7 mouse cellular contexts compared by ENCODE assay signal in genomic region chr2:30205255-30205628, GRCm38 (mm10). TPM values are rescaled to one million over a fixed set of nuclear protein-coding genes. Genes with fewer than 3 reads are reported as not detected.
DNase-seq lines count a peak whose midpoint lies in the region; ATAC-seq and TF ChIP-seq lines count a peak whose summit lies in the region.

No protein-coding gene starts in this region.

- no peaks in the 10 kb centered on the region for H3K79me2 ChIP-seq in myocyte (ENCODE audit: control insufficient read depth, insufficient read depth)

- H3K27ac ChIP-seq in embryonic facial prominence, embryonic 11.5 days (replicated peaks; ENCODE audit: low read depth, low read length), result no peak overlapping the region
- H3K27ac ChIP-seq in liver, embryonic 13.5 days, result peak overlapping the region; percentile 72

- H3K4me3 ChIP-seq in embryonic facial prominence, embryonic 11.5 days (ENCODE audit: low read depth, low read length), result peak overlapping the region; percentile 78
- peak overlapping the region; percentile 82 for H3K4me3 ChIP-seq in liver, embryonic 13.5 days (replicated peaks)
- H3K4me3 ChIP-seq in myocyte, result peak overlapping the region; percentile 57

- peaks cover 3% of the 10 kb centered on the region; the same call in 1 of the 2 replicates for H3K4me1 ChIP-seq in embryonic facial prominence, embryonic 11.5 days (ENCODE audit: control insufficient read depth, insufficient read depth, low read length)
- H3K4me1 ChIP-seq in liver, embryonic 13.5 days (replicated peaks), result peaks cover 37% of the 10 kb centered on the region

- TF ChIP-seq POLR2A in myocyte (IDR thresholded peaks at IDR 0.05; ENCODE audit: insufficient read length, low read depth), result no peak

- H3K9me3 ChIP-seq in embryonic facial prominence, embryonic 11.5 days (replicated peaks; ENCODE audit: control insufficient read depth, low read length), result no peaks in the 10 kb centered on the region
- no peaks in the 10 kb centered on the region for H3K9me3 ChIP-seq in liver, embryonic 13.5 days (replicated peaks)

- no peaks in the 10 kb centered on the region for H3K27me3 ChIP-seq in embryonic facial prominence, embryonic 11.5 days (ENCODE audit: control insufficient read depth, insufficient read depth, low read length)
- H3K27me3 ChIP-seq in liver, embryonic 13.5 days, result no peaks in the 10 kb centered on the region
- no peaks in the 10 kb centered on the region for H3K27me3 ChIP-seq in myocyte (ENCODE audit: control insufficient read depth, insufficient read depth, insufficient read length)

- no peaks in the 10 kb centered on the region for H3K36me3 ChIP-seq in embryonic facial prominence, embryonic 11.5 days (replicated peaks; ENCODE audit: control insufficient read depth, insufficient read depth, low read depth, low read length)
- H3K36me3 ChIP-seq in liver, embryonic 13.5 days, result no peaks in the 10 kb centered on the region
- no peaks in the 10 kb centered on the region for H3K36me3 ChIP-seq in myocyte (ENCODE audit: control insufficient read depth, insufficient read depth)

- H3K9ac ChIP-seq in embryonic facial prominence, embryonic 11.5 days (replicated peaks; ENCODE audit: low read length), result peak overlapping the region; percentile 64
- H3K9ac ChIP-seq in liver, embryonic 13.5 days, result peak overlapping the region; percentile 76

- ATAC-seq in embryonic facial prominence, embryonic 11.5 days (replicated peaks; ENCODE audit: insufficient number of reproducible peaks, low FRiP score, low TSS enrichment, low read depth), result peak; percentile 40
- ATAC-seq in liver, embryonic 13.5 days (ENCODE audit: low read depth), result peak; percentile 41
- ATAC-seq in monocyte, adult 5-6 weeks (replicated peaks; ENCODE audit: insufficient number of reproducible peaks, low FRiP score, low TSS enrichment, poor library complexity, severe bottlenecking), result no peak

- DNase-seq in left cerebral cortex, postnatal 14 days (ENCODE audit: low spot score in 2 of 2), result peak; percentile 29 to 46
- DNase-seq in left cerebral cortex, adult 9 months (ENCODE audit: low spot score in 2 of 2), result no peak
- DNase-seq in embryonic facial prominence, embryonic 11.5 days (ENCODE audit: low spot score), result peak; percentile 40
- peak; percentile 34 for DNase-seq in heart, postnatal 4 days
- no peak for DNase-seq in liver, embryonic 13.5 days

- H3K4me2 ChIP-seq in embryonic facial prominence, embryonic 11.5 days (ENCODE audit: low read depth, low read length), result peak overlapping the region; percentile 90
- H3K4me2 ChIP-seq in liver, embryonic 13.5 days, result peak overlapping the region; percentile 95
- peak overlapping the region; percentile 86 for H3K4me2 ChIP-seq in myocyte (ENCODE audit: low read depth)

- peak overlapping the region; percentile 26 for H3ac ChIP-seq in myocyte (ENCODE audit: control insufficient read depth, insufficient read length)

- 2% methylated on average over 13 of the region's 13 CpGs for WGBS in embryonic facial prominence, embryonic 11.5 days
- 2% methylated on average over 13 of the region's 13 CpGs for WGBS in liver, embryonic 13.5 days (ENCODE audit: insufficient replicate concordance)

- intact Hi-C loops in left cerebral cortex, postnatal 14 days (cut with DNase I), result loop anchor here (2.0 kb wide), 1 partner anchor 32 kb away; the partner anchor contains the start of gene Lrrc8a

TF ChIP-seq in myocyte, 11 proteins besides CTCF, POLR2A, EP300 and RAD21:
- TF ChIP-seq MAX (IDR thresholded peaks at IDR 0.05; ENCODE audit: low read depth), result no peak

RNA-seq across cellular contexts. Expression of gene Kyat1, which starts 0.4 kb away (rescaled TPM):
- total RNA-seq in left cerebral cortex, postnatal 14 days (2021), result 10 to 100 TPM; 15.2 to 15.5 TPM
- 6.7 and 8.1 TPM in 2 replicates for polyA plus RNA-seq in embryonic facial prominence, embryonic 11.5 days (2014; fragmentation: Nextera tagmentation; extraction: Ambion mirVana)
- 10 to 100 TPM; 33.3 to 35.3 TPM for total RNA-seq in heart, postnatal 4 days (2021)
- polyA plus RNA-seq in liver, embryonic 13.5 days (2015; fragmentation: Nextera tagmentation; extraction: Ambion mirVana), result 9.7 and 10.1 TPM in 2 replicates
- polyA plus RNA-seq in myocyte (2012; fragmentation: generic; extraction: Trizol), result 11.3 TPM
- total RNA-seq in monocyte, adult 5-6 weeks (2017), result 1.2 to 4.5 TPM (median 2.9 TPM) in 3 replicates

RNA-seq across cellular contexts. Expression of gene Spout1, which starts 27.0 kb away (rescaled TPM):
- 10 to 100 TPM; 36.3 to 37.0 TPM for total RNA-seq in left cerebral cortex, postnatal 14 days (2021)
- polyA plus RNA-seq in embryonic facial prominence, embryonic 11.5 days (2014; fragmentation: Nextera tagmentation; extraction: Ambion mirVana), result 75.4 and 82.5 TPM in 2 replicates
- total RNA-seq in heart, postnatal 4 days (2021), result 10 to 100 TPM in 1 of 2 experiments, 1 to 10 TPM in 1; 8.4 to 10.7 TPM
- polyA plus RNA-seq in liver, embryonic 13.5 days (2015; fragmentation: Nextera tagmentation; extraction: Ambion mirVana), result 40.5 and 42.5 TPM in 2 replicates
- polyA plus RNA-seq in myocyte (2012; fragmentation: generic; extraction: Trizol), result 28.7 TPM
- 5.2 to 12.6 TPM (median 8.4 TPM) in 3 replicates for total RNA-seq in monocyte, adult 5-6 weeks (2017)

RNA-seq across cellular contexts. Expression of gene Lrrc8a, which starts 32.3 kb away (rescaled TPM):
- 10 to 100 TPM; 53.7 to 59.5 TPM for total RNA-seq in left cerebral cortex, postnatal 14 days (2021)
- polyA plus RNA-seq in embryonic facial prominence, embryonic 11.5 days (2014; fragmentation: Nextera tagmentation; extraction: Ambion mirVana), result 50.3 and 50.5 TPM in 2 replicates
- total RNA-seq in heart, postnatal 4 days (2021), result 10 to 100 TPM; 56.3 to 59.2 TPM
- polyA plus RNA-seq in liver, embryonic 13.5 days (2015; fragmentation: Nextera tagmentation; extraction: Ambion mirVana), result 11.9 and 12.5 TPM in 2 replicates
- 22.6 TPM for polyA plus RNA-seq in myocyte (2012; fragmentation: generic; extraction: Trizol)
- 8.1 to 13.5 TPM (median 9.8 TPM) in 3 replicates for total RNA-seq in monocyte, adult 5-6 weeks (2017)

RNA-seq across cellular contexts. Expression of gene Endog, which starts 33.9 kb away (rescaled TPM):
- total RNA-seq in left cerebral cortex, postnatal 14 days (2021), result 10 to 100 TPM; 23.0 to 27.5 TPM
- 14.4 and 16.9 TPM in 2 replicates for polyA plus RNA-seq in embryonic facial prominence, embryonic 11.5 days (2014; fragmentation: Nextera tagmentation; extraction: Ambion mirVana)
- total RNA-seq in heart, postnatal 4 days (2021), result 10 to 100 TPM; 44.4 to 48.9 TPM
- polyA plus RNA-seq in liver, embryonic 13.5 days (2015; fragmentation: Nextera tagmentation; extraction: Ambion mirVana), result 14.2 and 15.6 TPM in 2 replicates
- 17.6 TPM for polyA plus RNA-seq in myocyte (2012; fragmentation: generic; extraction: Trizol)
- 2.9 to 7.7 TPM (median 3.3 TPM) in 3 replicates for total RNA-seq in monocyte, adult 5-6 weeks (2017)

RNA-seq across cellular contexts. Expression of gene Gm28035, which starts 35.1 kb away (rescaled TPM):
- total RNA-seq in left cerebral cortex, postnatal 14 days (2021), result 1 to 10 TPM; 7.2 to 9.7 TPM
- polyA plus RNA-seq in embryonic facial prominence, embryonic 11.5 days (2014; fragmentation: Nextera tagmentation; extraction: Ambion mirVana), result 0.13 TPM in 1 of 2 replicates, not detected in the other
- 1 to 10 TPM in 1 of 2 experiments, under 1 TPM in 1; 0.88 to 1.5 TPM for total RNA-seq in heart, postnatal 4 days (2021)
- 0.05 and 0.07 TPM in 2 replicates for polyA plus RNA-seq in liver, embryonic 13.5 days (2015; fragmentation: Nextera tagmentation; extraction: Ambion mirVana)
- 0.55 TPM for polyA plus RNA-seq in myocyte (2012; fragmentation: generic; extraction: Trizol)
- total RNA-seq in monocyte, adult 5-6 weeks (2017), result 1.8 to 2.0 TPM in 2 of 3 replicates, not detected in the other

Comparison
In these comparisons a context has a peak if more than half of its experiments do, and no peak if none do; other contexts are left out.
1. DNase-seq: peak in left cerebral cortex, postnatal 14 days (2 of 2), embryonic facial prominence, embryonic 11.5 days (single experiment) and heart, postnatal 4 days (single experiment); none in left cerebral cortex, adult 9 months (0 of 2) and liver, embryonic 13.5 days (single experiment).
2. Peak in every context shown above with its lines, with median percentiles within 50 percentile points of each other: H3K4me2 ChIP-seq and H3K4me3 ChIP-seq.